Mouse (Mus musculus): Measurements from ENCODE around the gene Cttn. TPM values are rescaled to one million over a fixed set of nuclear protein-coding genes. Genes with fewer than 3 reads are reported as not detected.

Gene Cttn
- 100 to 1,000 TPM; 103 to 107 TPM for total RNA-seq (2021)
- long read RNA-seq, experiment 1, transcript Cttn-201 (17 exons, 2,913 nt): major isoform, 56 of 274 reads
- long read RNA-seq, experiment 1, transcript Cttn-202 (18 exons, 3,286 nt): minor isoform, 36 of 274 reads
- long read RNA-seq, experiment 1, partial matches to known transcripts: 16 of 274 reads
- long read RNA-seq, experiment 1, other reads (novel, unspliced or antisense): 165 of 274 reads
- long read RNA-seq, experiment 2, transcript Cttn-201 (17 exons, 2,913 nt): major isoform, 42 of 189 reads
- long read RNA-seq, experiment 2, transcript Cttn-202 (18 exons, 3,286 nt): minor isoform, 21 of 189 reads
- long read RNA-seq, experiment 2, partial matches to known transcripts: 12 of 189 reads
- long read RNA-seq, experiment 2, other reads (novel, unspliced or antisense): 113 of 189 reads

GRCm38 (mm10) chr7:144470545-144471059 lies at the start of gene Cttn:
Cttn (minus strand) TSS chr7:144471009.
- Histone ChIP-seq H3K27ac (peak within 1 kb of the TSS; percentile 92), H3K4me3 (peak within 1 kb of the TSS; percentile 88)
- DNase-seq (ENCODE audit: extremely low spot score in 1 of 2, low spot score in 2 of 2): peak; percentile 89
- intact Hi-C loops (cut with DNase I): loop anchor here (5.0 to 10.0 kb wide), 2 partner anchors 442 to 636 kb away; no protein-coding TSS in a partner anchor
- no peak for TF ChIP-seq CTCF (IDR thresholded peaks at IDR 0.05)

GRCm38 (mm10) chr7:144519852-144520251 lies 49.0 kb upstream of the Cttn start:
- intact Hi-C loops (cut with DNase I): no loop called here
- no peak for TF ChIP-seq CTCF (IDR thresholded peaks at IDR 0.05)

GRCm38 (mm10) chr7:144516711-144517110 lies 45.9 kb upstream of the Cttn start:
- DNase-seq (ENCODE audit: extremely low spot score in 1 of 2, low spot score in 2 of 2): no peak
- intact Hi-C loops (cut with DNase I): no loop called here
- Histone ChIP-seq H3K27ac (no peak overlapping the region), H3K4me3 (no peak overlapping the region)
- no peak for TF ChIP-seq CTCF (IDR thresholded peaks at IDR 0.05)

More at GRCm38 (mm10) chr7:144519852-144520251, 49.0 kb upstream of the Cttn start:
- Histone ChIP-seq H3K27ac (no peak overlapping the region), H3K4me3 (no peak overlapping the region)
- no peak for DNase-seq (ENCODE audit: extremely low spot score in 1 of 2, low spot score in 2 of 2)

GRCm38 (mm10) chr7:144509090-144509489 lies 38.3 kb upstream of the Cttn start:
- intact Hi-C loops (cut with DNase I): no loop called here
- no peak overlapping the region for H3K4me3 ChIP-seq
- no peak overlapping the region for H3K27ac ChIP-seq
- no peak for TF ChIP-seq CTCF (IDR thresholded peaks at IDR 0.05)
- DNase-seq (ENCODE audit: extremely low spot score in 1 of 2, low spot score in 2 of 2): no peak

DNA sequence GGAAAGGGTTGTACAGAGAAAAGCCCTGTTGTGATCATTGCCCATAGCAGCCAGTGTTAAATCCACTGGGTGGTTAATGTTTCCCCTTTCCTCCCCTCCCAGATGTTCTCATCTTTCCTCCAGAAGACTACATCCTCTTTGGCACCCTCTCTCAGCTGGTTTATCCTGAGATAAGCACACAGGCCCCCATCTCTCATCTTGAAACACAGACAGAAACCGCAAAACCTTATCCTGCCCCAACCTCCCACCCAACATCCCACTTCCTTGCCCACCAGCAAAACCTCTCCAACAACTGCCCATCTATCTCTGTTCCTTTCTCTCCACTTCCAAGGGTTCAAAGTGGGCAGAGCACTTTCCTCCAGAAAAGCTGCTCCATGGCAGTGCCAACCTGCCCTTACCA lies 36.0 kb upstream of the Cttn start:
- Histone ChIP-seq H3K27ac (no peak overlapping the region), H3K4me3 (no peak overlapping the region)
- TF ChIP-seq CTCF (IDR thresholded peaks at IDR 0.05): no peak
- no peak for DNase-seq (ENCODE audit: extremely low spot score in 1 of 2, low spot score in 2 of 2)
- intact Hi-C loops (cut with DNase I): no loop called here

- TF ChIP-seq CTCF (IDR thresholded peaks at IDR 0.05): no peak
- intact Hi-C loops (cut with DNase I): no loop called here
- Histone ChIP-seq H3K27ac (no peak overlapping the region), H3K4me3 (no peak overlapping the region)
- DNase-seq (ENCODE audit: extremely low spot score in 1 of 2, low spot score in 2 of 2): no peak
Measured at GRCm38 (mm10) chr7:144503959-144504358, 33.1 kb upstream of the Cttn start.

- no peak for TF ChIP-seq CTCF (IDR thresholded peaks at IDR 0.05)
- no peak for DNase-seq (ENCODE audit: extremely low spot score in 1 of 2, low spot score in 2 of 2)
- intact Hi-C loops (cut with DNase I): no loop called here
- Histone ChIP-seq H3K27ac (no peak overlapping the region), H3K4me3 (no peak overlapping the region)
Measured at GRCm38 (mm10) chr7:144492931-144493330, 22.1 kb upstream of the Cttn start.

- intact Hi-C loops (cut with DNase I): no loop called here
- no peak overlapping the region for H3K4me3 ChIP-seq
- no peak for TF ChIP-seq CTCF (IDR thresholded peaks at IDR 0.05)
- DNase-seq (ENCODE audit: extremely low spot score in 1 of 2, low spot score in 2 of 2): no peak
- H3K27ac ChIP-seq: no peak overlapping the region
Measured at GRCm38 (mm10) chr7:144490201-144490873, 19.5 kb upstream of the Cttn start.

- TF ChIP-seq CTCF (IDR thresholded peaks at IDR 0.05): no peak
- Histone ChIP-seq H3K4me3 (no peak overlapping the region), H3K27ac (no peak overlapping the region)
- DNase-seq (ENCODE audit: extremely low spot score in 1 of 2, low spot score in 2 of 2): no peak
- intact Hi-C loops (cut with DNase I): no loop called here
Measured at GRCm38 (mm10) chr7:144489067-144489774, 18.4 kb upstream of the Cttn start.

DNA sequence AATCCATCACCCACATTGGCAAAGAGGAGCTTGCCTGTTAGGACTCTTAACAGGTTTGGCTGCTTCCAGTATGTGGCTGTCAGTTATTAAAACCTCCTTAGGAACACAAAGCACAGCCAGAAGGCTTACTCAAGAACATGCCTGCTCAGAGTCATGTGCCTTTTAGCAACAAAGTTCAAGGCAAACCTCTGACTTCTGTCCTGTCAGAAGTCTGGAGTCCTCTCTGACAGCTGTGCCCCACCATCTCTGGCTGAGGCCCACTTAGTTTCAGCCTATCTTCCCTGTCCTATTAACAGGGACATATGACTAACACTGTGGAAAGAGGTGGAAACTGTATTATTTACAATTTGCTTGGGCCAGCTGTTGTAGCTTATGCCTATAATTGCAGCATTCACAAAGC lies 9.5 kb upstream of the Cttn start:
- H3K4me3 ChIP-seq: no peak overlapping the region
- no peak overlapping the region for H3K27ac ChIP-seq
- intact Hi-C loops (cut with DNase I): no loop called here
- no peak for TF ChIP-seq CTCF (IDR thresholded peaks at IDR 0.05)
- DNase-seq (ENCODE audit: extremely low spot score in 1 of 2, low spot score in 2 of 2): no peak

DNA sequence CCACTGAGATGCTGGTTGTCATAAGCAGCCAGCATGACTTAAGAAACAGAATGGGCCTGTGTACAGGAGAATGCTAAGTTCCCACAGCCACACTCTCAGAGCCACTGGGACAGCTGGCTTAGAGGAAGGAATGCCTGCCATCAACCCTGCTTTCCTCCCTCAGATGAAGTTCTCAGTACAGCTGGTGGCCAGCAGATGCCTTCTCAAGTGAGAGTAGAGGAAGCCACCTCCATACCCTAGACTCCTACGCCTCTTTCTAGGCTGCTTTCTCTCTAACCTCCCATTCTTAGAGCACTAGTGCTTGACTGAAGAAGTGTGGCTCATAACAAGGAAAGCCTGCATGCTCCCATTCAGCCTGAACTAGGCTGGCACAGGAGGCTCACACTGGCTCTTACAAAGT lies 8.8 kb upstream of the Cttn start:
- no peak overlapping the region for H3K4me3 ChIP-seq
- TF ChIP-seq CTCF (IDR thresholded peaks at IDR 0.05): no peak
- no peak overlapping the region for H3K27ac ChIP-seq
- intact Hi-C loops (cut with DNase I): loop anchor here (10.0 kb wide), 1 partner anchor 645 kb away; no protein-coding TSS in a partner anchor
- DNase-seq (ENCODE audit: extremely low spot score in 1 of 2, low spot score in 2 of 2): peak; percentile 43 to 52

DNA sequence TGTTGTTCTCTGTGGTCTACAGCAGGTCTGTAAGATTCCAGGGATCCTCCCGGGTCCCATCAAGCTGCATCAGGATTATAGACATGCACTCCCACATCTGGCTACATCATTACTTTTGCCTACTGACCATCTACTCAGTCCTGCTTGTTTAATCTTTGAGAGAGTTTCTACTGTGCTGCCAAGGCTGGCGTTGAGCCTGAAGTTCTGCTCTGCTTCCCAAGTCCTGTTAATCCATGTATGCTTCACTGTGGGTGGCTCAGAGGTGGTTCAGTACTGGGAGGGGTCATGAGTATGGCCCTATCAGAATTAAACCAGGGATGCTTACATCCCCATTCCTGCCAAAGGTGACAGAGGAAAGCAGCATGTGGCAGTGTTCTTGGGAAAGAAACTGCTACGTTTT lies 4.9 kb upstream of the Cttn start:
- no peak for DNase-seq (ENCODE audit: extremely low spot score in 1 of 2, low spot score in 2 of 2)
- no peak for TF ChIP-seq CTCF (IDR thresholded peaks at IDR 0.05)
- intact Hi-C loops (cut with DNase I): loop anchor here (10.0 kb wide), 1 partner anchor 641 kb away; no protein-coding TSS in a partner anchor

More for the DNA sequence above, 4.9 kb upstream of the Cttn start:
- Histone ChIP-seq H3K27ac (no peak overlapping the region), H3K4me3 (no peak overlapping the region)
